Mouse (Mus musculus): ENCODE measurements around the gene Hsf4. TPM values are rescaled to one million over a fixed set of nuclear protein-coding genes. Genes with fewer than 3 reads are reported as not detected.

The Hsf4 gene
- total RNA-seq, 2 experiments from 2014 or later = 0.42 to 0.70 TPM

- no peak for DNase-seq
Measured at GRCm38 (mm10) chr8:105305211-105306145, 35.9 kb downstream of the Hsf4 start, which contains the start of gene Elmo3. Elmo3 (plus strand) TSS chr8:105305601.

- DNase-seq = no peak
Measured at GRCm38 (mm10) chr8:105306146-105306691, 36.6 kb downstream of the Hsf4 start.

- DNase-seq = no peak
Measured at GRCm38 (mm10) chr8:105307670-105308069, 38.1 kb downstream of the Hsf4 start.

- no peak for DNase-seq
Measured at GRCm38 (mm10) chr8:105308428-105308827, 38.8 kb downstream of the Hsf4 start.

- DNase-seq = no peak
Measured at GRCm38 (mm10) chr8:105309142-105309847, 39.7 kb downstream of the Hsf4 start.

GRCm38 (mm10) chr8:105310118-105310517, 40.5 kb downstream of the Hsf4 start:
- DNase-seq = no peak

- no peak for DNase-seq
Measured at GRCm38 (mm10) chr8:105311718-105312117, 42.1 kb downstream of the Hsf4 start.

GRCm38 (mm10) chr8:105312891-105313481, 43.4 kb downstream of the Hsf4 start:
- DNase-seq = no peak

GRCm38 (mm10) chr8:105313622-105314402, 44.2 kb downstream of the Hsf4 start:
- no peak for DNase-seq

- DNase-seq = no peak
Measured at GRCm38 (mm10) chr8:105315073-105315769, 45.6 kb downstream of the Hsf4 start.

- DNase-seq = no peak
Measured at GRCm38 (mm10) chr8:105317941-105318340, 48.3 kb downstream of the Hsf4 start.

GRCm38 (mm10) chr8:105318662-105319190, 49.1 kb downstream of the Hsf4 start:
- no peak for DNase-seq

GRCm38 (mm10) chr8:105323183-105323582, 53.6 kb downstream of the Hsf4 start:
- no peak for DNase-seq

Small RNA genes lying within 50 kb of the gene (microRNA-seq; reads per million reads assigned to microRNA genes)
- 0 reads per million in 2 experiments for gene Gm27320
- gene Mir328 = 452 to 557 reads per million in 2 experiments

Other genes with a start within 250 kb of the Hsf4 start
- not detected for gene Ces3a, start 221.2 kb upstream of the Hsf4 start, total RNA-seq (2021)
- not detected for gene Ces3b, start 186.0 kb upstream of the Hsf4 start, total RNA-seq (2021)
- gene Ces4a, start 138.0 kb upstream of the Hsf4 start, total RNA-seq (2021) = not detected
- gene Cbfb, start 99.1 kb upstream of the Hsf4 start, total RNA-seq (2021) = 10 to 100 TPM; 39.8 to 46.9 TPM
- 10 to 100 TPM; 16.1 to 18.4 TPM for gene D230025D16Rik, start 44.7 kb upstream of the Hsf4 start, total RNA-seq (2021)
- 1 to 10 TPM; 8.6 to 9.9 TPM for gene B3gnt9, start 14.6 kb upstream of the Hsf4 start, total RNA-seq (2021)
- 1 to 10 TPM; 3.3 to 4.4 TPM for gene Tradd, start 5.2 kb upstream of the Hsf4 start, total RNA-seq (2021)
- 1 to 10 TPM in 1 of 2 experiments, under 1 TPM in 1; 0.85 to 1.6 TPM for gene Fbxl8, start 5.2 kb upstream of the Hsf4 start, total RNA-seq (2021)
- 10 to 100 TPM; 22.3 to 22.8 TPM for gene Nol3, start 6.3 kb downstream of the Hsf4 start, total RNA-seq (2021)
- 1 to 10 TPM; 2.3 to 3.1 TPM for gene 4931428F04Rik, start 20.1 kb downstream of the Hsf4 start, total RNA-seq (2021)
- gene Exoc3l, start 26.3 kb downstream of the Hsf4 start, total RNA-seq (2021) = 1 to 10 TPM; 3.9 to 9.1 TPM
- 10 to 100 TPM; 18.7 to 22.3 TPM for gene E2f4, start 27.9 kb downstream of the Hsf4 start, total RNA-seq (2021)
- under 1 TPM; 0.77 to 0.80 TPM for gene Elmo3, start 35.8 kb downstream of the Hsf4 start, total RNA-seq (2021)
- 1 to 10 TPM; 1.5 to 2.4 TPM for gene Lrrc29, start 56.5 kb downstream of the Hsf4 start, total RNA-seq (2021)
- gene Tmem208, start 56.6 kb downstream of the Hsf4 start, total RNA-seq (2021) = 10 to 100 TPM; 23.6 to 27.1 TPM
- gene Fhod1, start 78.2 kb downstream of the Hsf4 start, total RNA-seq (2021) = 10 to 100 TPM in 1 of 2 experiments, 1 to 10 TPM in 1; 8.9 to 14.7 TPM
- 1 to 10 TPM; 1.4 to 2.4 TPM for gene Slc9a5, start 79.0 kb downstream of the Hsf4 start, total RNA-seq (2021)
- under 1 TPM; 0.07 to 0.79 TPM for gene Plekhg4, start 103.5 kb downstream of the Hsf4 start, total RNA-seq (2021)
- under 1 TPM in 1 of 2 experiments, not detected in 1; 0.07 TPM for gene Kctd19, start 143.7 kb downstream of the Hsf4 start, total RNA-seq (2021)
- gene Lrrc36, start 143.8 kb downstream of the Hsf4 start, total RNA-seq (2021) = 1 to 10 TPM in 1 of 2 experiments, under 1 TPM in 1; 0.93 to 1.1 TPM
- gene Tppp3, start 201.7 kb downstream of the Hsf4 start, total RNA-seq (2021) = 100 to 1,000 TPM; 260 to 285 TPM
- 10 to 100 TPM; 10.9 to 15.9 TPM for gene Zdhhc1, start 227.1 kb downstream of the Hsf4 start, total RNA-seq (2021)
- 1 to 10 TPM; 4.4 to 4.5 TPM for gene Hsd11b2, start 249.0 kb downstream of the Hsf4 start, total RNA-seq (2021)